Mouse (Mus musculus): ENCODE measurements around the gene Phospho2.

GRCm38 (mm10) chr2:69837244-69837967, 48.0 kb downstream of the Phospho2 start:
- TF ChIP-seq CTCF (IDR thresholded peaks at IDR 0.05; ENCODE audit: low read depth) (no peak), EP300 (IDR thresholded peaks at IDR 0.05; ENCODE audit: low read depth) (no peak)

Measured in liver, postnatal 0 days (tissue).